Mouse (Mus musculus): Measurements from ENCODE around the gene Urb2. TPM values are rescaled to one million over a fixed set of nuclear protein-coding genes. Genes with fewer than 3 reads are reported as not detected.
"Not testable (repeated sequence)": the region's sequence is repeated elsewhere in the genome, so short reads cannot be mapped to it uniquely, and the experiment has no call there.

Gene Urb2
- total RNA-seq, 2 experiments from 2014 or later, result 14.9 to 16.2 TPM

DNA sequence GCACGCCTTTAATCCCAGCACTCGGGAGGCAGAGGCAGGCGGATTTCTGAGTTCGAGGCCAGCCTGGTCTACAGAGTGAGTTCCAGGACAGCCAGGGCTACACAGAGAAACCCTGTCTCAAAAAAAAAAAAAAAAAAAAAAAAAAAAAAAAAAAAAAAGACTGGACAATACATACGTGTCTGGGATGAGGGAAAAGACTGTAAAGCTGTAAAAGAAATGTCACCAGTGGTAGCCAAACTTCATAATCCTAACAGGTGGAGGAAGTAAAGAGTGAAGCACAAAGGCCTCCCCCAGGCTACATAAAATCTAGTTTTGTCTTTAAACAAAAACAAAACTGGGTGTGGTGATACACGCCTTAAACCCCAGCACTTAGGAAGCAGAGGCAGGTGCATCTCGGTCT is 7.0 kb upstream of the Urb2 start:
- DNase-seq; intact Hi-C loops (cut with DNase I): not testable (repeated sequence)

DNA sequence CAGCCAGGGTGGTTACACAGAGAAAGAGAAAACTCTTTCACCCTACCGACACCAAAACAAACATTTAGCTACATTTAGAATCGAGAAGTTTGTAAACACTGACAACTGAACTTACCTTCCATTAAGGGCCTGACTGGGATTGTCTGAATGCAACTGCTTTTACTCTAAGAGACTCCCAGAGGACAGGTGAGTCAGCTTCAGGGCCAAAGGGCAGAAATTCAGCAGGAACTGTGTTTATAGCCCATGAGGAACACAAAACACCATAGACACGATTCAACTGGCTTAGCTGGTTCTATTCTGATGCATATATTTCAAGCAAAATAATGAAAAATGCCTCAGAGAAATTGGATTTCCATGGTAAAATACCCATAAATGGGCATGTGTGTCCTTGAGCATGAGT is 6.6 kb upstream of the Urb2 start:
- intact Hi-C loops (cut with DNase I), result no loop called here
- no peak for DNase-seq

DNA sequence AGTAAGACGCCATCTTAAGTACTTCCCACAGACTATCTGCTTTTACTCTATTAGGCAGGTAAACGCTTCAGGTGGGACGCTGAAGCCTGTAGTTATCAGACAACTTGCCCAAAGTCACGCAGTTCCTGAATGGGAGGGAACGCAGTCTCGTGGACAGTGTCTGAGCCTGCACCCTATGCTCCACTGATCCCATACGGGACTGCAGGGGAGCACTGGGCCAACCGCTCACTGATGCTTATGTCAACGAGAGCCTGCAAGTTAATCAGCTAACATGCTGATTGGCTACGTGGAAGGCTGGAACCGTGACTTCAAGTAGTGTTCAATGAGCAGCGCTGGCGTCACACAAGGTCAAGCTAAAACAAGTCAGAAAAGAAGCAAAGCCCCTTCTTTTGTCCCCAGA is 1.5 kb upstream of the Urb2 start:
- DNase-seq, result no peak
- intact Hi-C loops (cut with DNase I), result no loop called here

DNA sequence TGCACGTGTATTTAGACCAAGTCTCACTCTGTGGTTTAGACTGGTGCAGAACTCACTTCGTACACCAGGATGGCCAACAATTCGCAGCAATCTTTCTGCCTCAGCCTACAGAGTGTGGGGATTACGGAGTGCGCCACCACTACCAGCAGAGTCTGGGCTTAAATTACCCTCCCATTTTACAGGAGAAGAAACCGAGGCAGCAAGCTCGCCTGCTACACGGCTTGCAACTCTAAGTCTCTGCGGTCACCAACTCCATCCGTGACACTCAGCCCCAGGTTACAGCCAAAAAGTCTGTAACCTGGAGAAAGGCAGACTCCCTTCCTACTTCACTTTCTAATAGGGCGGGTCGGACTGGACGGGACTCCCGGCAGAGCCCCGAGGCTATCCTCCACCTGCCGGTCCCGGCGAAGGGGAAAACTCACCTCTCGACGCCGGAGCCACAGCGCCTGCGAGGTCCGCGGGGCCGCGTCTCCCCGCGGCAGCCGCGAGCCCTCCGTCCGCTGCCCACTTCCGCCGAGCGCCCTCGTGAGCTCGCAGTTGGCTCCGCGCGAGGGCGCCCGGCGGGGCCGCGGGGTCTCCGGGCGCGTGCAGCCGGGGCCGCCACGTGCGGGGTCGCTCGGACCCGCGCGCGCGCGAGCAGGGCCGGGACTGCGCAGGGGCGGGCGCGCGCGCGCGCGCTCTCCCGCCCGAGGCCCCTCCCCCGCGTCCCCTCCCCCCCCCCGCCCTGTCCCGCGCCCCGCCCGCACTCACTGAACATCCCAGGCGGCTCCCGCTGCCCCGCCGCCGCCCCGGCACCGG is 670 bp upstream of the Urb2 start:
- peak; percentile 77 for DNase-seq
- intact Hi-C loops (cut with DNase I), result no loop called here

DNA sequence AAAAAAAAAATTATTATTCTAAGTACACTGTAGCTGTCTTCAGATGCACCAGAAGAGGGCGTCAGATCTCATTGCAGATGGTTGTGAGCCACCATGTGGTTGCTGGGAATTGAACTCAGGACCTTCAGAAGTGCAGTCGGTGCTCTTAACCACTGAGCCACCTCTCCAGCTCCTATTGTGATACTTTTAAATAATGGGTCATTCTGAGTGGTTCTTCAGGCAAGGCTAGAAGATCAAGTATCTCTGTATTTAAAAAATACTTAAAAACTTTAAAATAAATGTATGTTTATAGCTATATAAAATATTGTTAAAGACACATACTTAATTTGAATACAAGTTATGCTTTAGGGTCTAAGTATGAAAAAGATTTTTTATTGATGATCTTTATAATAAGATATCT is 5.0 kb downstream of the Urb2 start:
- intact Hi-C loops (cut with DNase I); DNase-seq: not testable (repeated sequence)

DNA sequence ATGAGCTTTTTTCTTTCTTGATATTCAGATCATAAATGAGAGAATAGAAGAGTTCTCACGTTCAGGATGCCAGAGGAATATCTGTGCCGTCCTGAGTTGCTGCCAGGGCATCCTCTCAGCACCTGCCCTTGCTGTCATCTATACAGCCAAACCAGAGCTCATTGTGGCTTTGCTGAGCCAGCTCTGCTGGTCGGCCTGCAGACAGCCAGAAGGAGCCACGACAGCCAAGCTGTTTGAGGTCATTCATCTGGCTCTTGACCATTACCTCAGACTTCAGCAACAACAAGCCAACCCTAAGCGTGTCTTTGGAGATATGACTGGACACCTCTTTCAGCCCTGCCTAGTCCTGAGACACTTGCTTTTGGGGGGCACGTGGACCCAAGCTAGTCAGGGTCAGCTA is 6.5 kb downstream of the Urb2 start:
- DNase-seq, result no peak
- intact Hi-C loops (cut with DNase I), result no loop called here

DNA sequence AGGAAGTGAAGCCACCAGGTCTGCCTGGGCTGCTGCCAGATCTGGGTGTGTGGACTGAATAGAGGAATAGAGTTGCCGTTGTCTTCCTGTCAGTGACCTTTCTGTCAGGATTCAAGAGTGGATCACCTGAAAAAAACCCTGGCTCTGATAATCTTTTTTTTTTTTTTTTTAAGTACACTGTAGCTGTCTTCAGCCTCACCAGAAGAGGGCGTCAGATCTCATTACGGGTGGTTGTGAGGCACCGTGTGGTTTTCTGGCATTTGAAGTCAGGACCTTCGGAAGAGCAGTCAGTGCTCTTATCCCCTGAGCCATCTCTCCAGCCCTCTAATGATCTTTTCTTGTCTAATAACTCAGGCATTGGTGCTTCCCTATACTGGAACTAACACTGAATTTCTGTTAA is 12.1 kb downstream of the Urb2 start:
- no peak for DNase-seq
- intact Hi-C loops (cut with DNase I), result no loop called here

DNA sequence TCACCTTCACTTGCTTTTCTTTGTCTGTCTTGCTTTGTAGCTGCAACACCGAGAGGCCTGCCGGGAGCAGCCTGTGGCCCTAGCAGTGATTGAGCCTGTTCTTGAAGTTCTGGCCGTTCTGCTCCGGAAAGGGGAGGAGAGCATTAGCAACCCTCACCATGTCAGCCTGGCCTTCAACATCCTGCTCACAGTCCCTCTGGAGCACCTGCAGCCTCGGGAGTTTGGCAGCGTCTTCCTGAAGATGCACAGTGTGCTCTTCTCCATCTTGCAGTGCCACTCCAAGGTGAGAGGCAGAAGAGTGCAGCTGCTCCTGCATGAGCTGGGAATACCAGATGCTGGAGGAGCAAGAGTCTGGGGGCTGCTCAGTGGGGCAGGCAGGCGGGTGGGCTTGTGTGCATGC is 16.8 kb downstream of the Urb2 start:
- no peak for DNase-seq
- intact Hi-C loops (cut with DNase I), result no loop called here

DNA sequence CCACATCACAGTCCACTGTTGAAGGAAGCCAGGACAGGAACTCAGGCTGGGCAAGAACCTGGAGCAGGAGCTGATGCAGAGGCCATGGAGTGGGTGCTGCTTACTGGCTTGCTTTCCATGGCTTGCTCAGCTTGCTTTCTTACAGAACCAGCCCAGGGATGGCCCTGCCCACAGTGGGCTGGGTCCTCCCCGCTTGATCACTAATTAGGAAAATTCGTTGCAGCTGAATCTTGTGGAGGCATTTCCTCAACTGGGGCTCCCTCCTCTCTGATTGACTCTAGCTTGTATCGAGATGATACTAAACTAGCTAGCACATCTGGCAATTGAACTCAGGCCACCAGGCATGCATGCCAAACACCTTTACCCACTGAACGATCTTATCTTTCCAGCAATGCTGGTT is 18.0 kb downstream of the Urb2 start:
- no peak for DNase-seq
- intact Hi-C loops (cut with DNase I), result no loop called here

DNA sequence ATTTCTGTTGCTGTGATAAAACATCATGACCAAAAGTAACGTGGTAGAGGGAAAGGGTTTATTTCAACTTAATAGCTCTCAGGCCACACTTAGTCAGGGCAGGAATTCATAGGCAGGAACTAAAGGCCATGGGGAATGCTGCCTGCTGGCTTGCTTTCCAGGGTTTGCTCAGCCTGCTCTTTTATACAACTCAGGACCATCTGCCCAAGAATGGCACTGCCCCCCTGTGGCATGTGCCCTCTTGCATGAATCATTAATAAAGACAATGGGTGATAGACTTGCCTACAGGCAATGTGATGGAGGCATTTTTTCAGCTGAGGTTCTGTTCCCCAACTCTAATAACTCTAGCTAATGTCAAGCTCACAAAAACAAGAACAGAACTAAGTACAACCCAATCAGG is 20.9 kb downstream of the Urb2 start:
- DNase-seq, result no peak
- intact Hi-C loops (cut with DNase I), result no loop called here

DNA sequence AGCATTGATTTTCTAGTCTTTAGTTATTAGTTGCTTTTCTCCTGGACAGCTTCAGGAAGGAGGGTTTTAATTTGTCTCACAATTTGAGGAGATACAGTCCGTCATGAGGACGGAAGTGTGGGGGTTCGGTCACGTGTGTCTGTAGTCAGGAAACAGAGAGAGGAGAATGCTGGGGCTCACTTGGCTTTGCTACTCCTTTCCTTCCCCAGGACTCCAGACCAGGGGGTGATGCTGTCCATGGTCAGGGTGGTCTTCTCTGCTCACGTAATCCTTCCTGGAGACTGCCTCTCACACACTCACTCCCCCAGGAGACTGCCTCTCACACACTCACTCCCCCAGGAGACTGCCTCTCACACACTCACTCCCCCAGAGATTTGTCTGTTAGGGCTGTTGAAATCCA is 23.1 kb downstream of the Urb2 start:
- DNase-seq, result no peak
- intact Hi-C loops (cut with DNase I), result no loop called here

DNA sequence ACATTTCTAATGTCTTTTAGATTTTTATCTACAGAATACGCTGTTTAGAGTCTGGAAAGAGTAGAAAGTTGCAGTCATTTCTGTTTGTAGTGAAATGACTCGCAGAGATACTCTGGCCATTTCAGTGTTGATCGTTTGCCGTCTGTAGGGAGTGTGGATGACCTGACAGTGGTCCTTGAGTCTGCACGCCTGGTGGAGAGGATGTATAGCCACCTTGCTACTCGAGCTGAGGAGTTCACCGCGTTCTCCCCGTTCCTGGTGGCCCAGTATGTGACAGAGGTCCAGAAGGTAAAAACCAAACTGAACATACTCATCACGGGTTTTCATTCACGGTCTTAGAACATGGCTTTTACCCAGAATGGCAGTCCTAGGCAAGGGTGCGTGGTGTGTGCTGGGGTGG is 23.6 kb downstream of the Urb2 start:
- intact Hi-C loops (cut with DNase I), result no loop called here
- no peak for DNase-seq

DNA sequence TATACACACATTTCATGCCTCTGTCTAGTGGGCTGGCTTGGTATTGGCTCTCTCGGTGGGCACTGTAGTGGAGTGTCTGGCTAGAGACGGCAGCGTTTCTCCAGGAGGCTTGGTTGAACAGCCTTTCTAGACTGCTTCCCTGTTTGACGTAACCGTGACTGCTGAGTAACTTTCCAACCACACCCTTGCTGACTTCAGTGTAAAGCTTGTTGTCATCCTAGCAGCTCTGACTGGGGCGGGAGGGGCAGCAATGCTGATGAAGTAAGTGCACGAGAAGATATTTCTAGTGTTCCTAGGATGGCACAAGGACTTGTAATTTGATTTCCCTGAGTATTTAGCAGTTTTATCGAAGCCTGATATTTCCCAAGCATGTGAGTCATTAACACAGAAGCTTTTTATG is 24.5 kb downstream of the Urb2 start:
- intact Hi-C loops (cut with DNase I), result no loop called here
- DNase-seq, result no peak

DNA sequence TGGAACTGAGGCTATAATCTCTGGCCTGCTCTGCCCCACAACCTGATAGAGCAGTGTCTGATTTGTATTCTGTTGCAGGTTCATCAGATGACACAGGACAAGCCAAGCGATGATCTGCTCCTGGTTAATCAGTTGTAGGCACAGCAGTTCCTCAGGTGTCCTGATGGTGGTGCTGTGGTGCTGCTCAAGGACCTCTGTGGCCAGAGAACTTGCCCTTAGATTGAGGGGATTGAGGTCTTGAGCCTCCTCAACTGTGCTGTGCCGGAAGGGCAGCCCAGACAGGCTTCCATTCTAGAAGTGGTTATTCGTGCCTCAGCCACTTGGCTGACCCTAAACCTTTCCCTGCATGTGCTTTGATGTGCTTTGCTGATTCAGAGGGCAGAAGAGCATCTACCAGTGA is 30.8 kb downstream of the Urb2 start:
- peak; percentile 84 for DNase-seq
- intact Hi-C loops (cut with DNase I), result loop anchor here (5.0 kb wide), 1 partner anchor 180 kb away; the partner anchor contains the start of gene Galnt2

DNA sequence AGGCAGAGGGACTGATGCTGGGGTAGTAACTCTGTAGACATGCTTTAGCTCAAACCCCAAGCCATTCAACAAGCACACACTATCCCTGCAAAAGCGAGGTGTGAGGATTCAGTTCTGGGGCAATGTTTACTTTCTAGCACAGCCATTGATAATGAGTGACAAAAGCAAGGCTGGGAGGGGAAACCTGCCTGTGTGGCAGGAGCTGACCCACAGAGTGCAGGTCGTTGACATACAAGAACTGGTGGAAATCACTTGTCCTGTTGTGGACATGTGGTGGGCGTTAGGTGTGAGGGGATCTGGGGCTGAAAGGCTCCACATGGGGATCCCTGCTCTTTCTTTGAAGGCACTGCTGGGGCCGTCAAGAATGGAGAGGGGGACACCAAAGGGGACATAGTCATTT is 31.3 kb downstream of the Urb2 start:
- intact Hi-C loops (cut with DNase I), result loop anchor here (5.0 kb wide), 1 partner anchor 180 kb away; the partner anchor contains the start of gene Galnt2
- DNase-seq, result no peak

DNA sequence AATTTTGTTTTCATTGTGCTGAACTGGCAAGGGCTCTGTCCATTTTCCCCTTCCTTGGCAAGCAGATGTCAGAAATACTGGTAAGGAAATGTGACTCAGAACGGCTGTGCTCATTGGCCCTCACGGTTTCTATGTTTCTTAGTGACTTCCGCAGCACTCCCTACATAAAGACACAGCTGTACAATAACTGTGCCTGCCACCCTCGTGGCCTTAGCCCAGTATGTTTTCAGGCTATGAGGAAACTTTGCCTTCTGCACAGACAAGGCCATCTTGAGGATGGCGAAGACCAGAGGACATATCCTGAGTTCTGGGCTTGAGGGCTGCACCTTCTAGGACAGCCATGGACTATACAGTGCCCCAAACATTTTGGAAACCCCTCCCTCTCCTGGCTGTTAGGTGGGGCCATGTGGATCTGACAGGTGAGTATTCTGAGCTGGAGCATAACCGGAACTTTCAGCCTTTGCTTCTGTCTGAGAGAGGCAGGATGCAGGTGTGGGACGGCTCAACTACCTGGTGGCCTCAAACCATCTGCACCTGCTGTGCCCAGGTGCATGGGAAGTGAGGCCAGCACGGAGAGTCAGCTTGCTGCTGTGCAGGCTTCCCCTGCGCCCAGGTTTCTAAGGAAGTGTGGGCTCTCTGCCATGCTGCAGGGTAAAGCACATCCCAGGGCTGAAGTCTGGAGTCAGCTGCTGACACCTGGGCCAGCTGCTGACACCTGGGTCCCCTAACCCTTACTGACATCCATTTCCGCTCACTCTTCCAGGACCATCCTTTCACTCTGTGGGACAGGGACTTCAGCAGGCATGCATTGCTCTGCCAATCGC is 35.7 kb downstream of the Urb2 start:
- intact Hi-C loops (cut with DNase I), result no loop called here

DNA sequence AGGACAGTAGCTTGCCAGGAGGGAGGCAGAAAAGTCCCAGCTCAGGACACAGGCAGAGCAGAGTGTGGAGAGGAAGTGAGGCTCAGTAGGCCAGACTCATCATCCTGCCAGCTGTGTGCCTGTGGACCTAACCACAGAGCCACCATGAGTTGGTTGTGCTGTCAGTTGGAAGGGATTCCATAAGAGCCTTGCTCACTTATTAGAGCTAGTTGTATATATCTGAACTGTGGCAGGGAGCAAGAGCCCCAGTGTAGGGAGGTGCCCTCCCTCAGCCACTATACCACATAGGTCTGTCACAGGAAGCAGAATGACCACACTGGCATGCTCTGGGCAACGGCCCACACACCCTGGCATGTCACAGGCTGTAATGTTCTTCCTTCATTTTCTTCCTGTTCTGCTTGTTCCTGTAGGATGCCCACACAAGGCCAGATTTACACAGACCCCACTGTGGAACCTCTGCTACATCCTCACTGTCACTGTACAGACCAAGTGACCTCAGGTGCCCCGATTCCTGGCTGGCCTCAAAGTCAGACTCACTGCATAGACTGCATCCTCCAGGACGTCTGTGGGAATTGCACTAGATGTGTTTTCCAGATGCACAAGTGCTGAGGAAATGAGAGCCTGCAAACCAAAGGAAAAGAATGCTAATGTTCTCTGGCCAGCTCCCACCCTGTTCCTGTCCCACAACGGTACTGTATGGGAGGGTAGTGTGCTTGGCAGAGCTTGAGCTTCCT is 45.2 kb downstream of the Urb2 start:
- intact Hi-C loops (cut with DNase I), result no loop called here
- no peak for DNase-seq

More for the DNA sequence above, 35.7 kb downstream of the Urb2 start:
- DNase-seq, result no peak

DNA sequence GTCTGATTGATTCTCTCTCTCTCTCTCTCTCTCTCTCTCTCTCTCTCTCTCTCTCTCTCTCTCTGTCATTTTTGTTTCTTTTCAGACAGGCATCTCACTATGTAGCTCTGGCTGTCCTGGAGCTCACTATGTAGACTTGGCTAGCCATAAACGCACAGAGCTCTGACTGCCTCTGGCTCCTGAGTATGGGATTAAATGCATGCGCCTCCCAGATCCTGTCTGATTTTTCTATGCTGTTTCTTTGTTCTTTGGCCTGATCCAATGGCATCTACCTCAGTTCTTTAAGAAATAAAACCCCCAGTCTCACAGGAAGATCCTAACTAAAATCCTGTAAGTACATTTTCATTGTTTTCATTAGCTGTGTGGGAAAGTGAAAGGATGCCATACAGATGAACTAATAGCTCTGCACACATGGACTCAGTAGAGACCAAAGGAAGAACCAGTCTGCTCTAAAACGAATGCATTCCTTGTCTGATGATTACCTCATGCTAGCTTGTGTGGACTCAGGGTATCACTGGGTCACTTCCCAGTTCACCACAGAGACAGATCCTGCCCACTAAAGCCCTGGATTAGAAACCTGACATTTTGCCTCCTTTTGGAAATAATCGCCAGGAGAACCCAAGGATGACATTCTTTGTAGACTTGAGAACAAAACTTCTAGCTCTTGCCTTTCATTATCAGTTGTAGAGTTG is 45.9 kb downstream of the Urb2 start:
- intact Hi-C loops (cut with DNase I), result no loop called here
- DNase-seq, result no peak

DNA sequence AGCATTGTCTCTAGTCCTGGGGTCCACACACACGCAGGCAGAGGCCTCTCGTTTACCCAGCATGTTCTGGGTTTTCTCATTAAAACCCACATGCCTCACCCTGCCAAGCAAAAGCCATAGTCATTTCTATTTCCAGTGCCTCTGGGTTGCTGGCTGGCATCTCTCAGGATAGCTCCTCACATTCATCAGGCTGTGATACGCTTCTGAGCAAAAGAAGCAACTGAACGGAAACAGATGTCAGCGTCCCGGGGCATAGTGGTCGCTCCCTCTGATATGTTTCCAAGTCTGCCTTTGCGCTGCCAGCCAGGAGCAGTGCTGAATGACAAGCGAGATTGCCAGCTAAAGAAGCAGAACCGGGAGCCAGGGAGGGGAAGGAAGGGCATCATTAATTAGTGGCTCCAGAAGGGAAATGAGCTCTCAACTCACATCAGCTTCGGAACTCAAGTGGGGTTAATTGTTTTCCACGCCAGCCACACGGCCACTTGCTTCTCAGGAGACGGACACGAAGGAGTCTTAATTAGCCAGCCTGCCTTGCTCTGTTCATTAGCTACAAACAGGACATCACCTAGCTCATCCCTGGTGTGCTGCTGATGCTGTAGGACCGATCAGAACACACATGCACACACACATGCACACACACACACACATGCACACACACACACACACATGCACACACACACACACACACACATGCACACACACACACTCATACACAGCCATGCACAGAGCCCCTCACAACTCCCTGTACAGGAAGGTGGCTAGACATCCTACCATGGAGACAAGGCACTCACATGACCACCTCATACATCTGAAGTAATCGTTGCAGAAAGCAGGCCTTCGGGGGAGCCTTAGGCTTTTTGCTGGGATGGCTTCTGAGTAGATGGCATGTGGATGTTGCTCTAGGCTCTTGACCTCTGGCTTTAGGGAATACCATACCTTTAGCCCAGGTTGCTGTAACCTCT is 49.3 kb downstream of the Urb2 start:
- DNase-seq, result peak; percentile 89
- intact Hi-C loops (cut with DNase I), result no loop called here

DNA sequence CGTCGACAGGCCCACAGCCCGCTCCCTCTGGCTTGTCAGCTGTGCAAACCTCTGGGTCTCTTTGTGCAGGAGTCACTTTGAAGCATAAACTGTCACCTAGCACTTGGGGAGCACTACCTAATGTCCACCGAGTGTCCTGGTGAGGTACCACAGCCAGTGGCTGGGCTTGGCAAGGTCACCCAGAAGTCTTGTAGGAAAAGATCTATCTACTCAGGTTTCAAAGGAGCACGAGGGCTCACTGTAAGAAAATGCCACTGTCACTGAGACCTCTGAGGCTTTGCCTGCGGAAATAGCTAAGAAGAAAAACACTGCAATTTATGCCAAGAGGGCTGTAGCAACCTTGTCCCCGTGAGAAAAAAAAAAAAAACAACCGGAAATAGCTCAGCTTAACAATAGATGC is 54.7 kb downstream of the Urb2 start:
- intact Hi-C loops (cut with DNase I), result loop anchor here (5.0 kb wide), 1 partner anchor 156 kb away; the partner anchor contains the start of gene Galnt2
- DNase-seq, result no peak

Data from left cerebral cortex, postnatal 4 days (tissue).